1 mouse cellular context compared by ENCODE assay signal in the genomic region with DNA sequence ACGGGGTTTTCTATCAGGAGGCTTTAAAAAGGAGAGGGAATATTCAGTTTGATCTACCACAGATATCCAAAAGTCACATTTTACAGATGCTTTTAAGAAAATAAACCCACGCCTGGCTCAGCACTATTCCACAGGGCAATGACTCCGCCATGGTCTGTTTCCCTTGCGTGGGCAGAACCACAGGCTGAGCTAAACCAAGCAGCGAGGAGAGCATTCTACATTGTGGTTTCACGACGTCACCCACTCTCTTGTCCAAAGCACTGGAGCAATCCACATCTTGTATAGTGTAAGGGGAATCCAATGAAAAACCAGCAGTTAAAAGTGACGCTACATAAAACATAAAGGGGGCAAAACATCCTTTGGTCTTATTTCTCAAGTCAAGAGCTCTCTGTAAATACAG.
TF ChIP-seq lines count a peak whose summit lies in the region.

No protein-coding gene starts in this region.

TF ChIP-seq in CH12.LX, 34 proteins besides CTCF, POLR2A, EP300 and RAD21 (continued from another document):
- TF ChIP-seq PAX5 (IDR thresholded peaks at IDR 0.05; ENCODE audit: low read length) (no peak), BHLHE40 (IDR thresholded peaks at IDR 0.05; ENCODE audit: low read depth, low read length) (no peak), USF1 (IDR thresholded peaks at IDR 0.05; ENCODE audit: low read depth, low read length) (no peak)
